Mouse (Mus musculus): Measurements from ENCODE around the gene Serpinb1a. TPM values are rescaled to one million over a fixed set of nuclear protein-coding genes. Genes with fewer than 3 reads are reported as not detected.
"Not testable (repeated sequence)": the region's sequence is repeated elsewhere in the genome, so short reads cannot be mapped to it uniquely, and the experiment has no call there.

The Serpinb1a gene
- polyA plus RNA-seq (2015; fragmentation: Nextera tagmentation; extraction: Ambion mirVana) = 238 and 273 TPM in 2 replicates

GRCm38 (mm10) chr13:32850668-32851404 lies at the start of gene Serpinb1a:
Gene Serpinb1a (minus strand): TSS chr13:32851185.
- Histone ChIP-seq H3K27me3 (replicated peaks; ENCODE audit: control insufficient read depth, insufficient read depth, low read length) (no peaks in the 10 kb centered on the region), H3K4me3 (ENCODE audit: low read length) (peak within 1 kb of the TSS; percentile 41), H3K9me3 (ENCODE audit: control insufficient read depth, low read length) (no peaks in the 10 kb centered on the region), H3K27ac (ENCODE audit: low read length) (peak within 1 kb of the TSS; percentile 99), H3K4me1 (ENCODE audit: control insufficient read depth, insufficient read depth, low read length) (peaks cover 26% of the 10 kb centered on the region), H3K4me2 (ENCODE audit: low read depth, low read length) (peak within 1 kb of the TSS; percentile 56), H3K9ac (ENCODE audit: low read depth, low read length) (peak within 1 kb of the TSS; percentile 29), H3K36me3 (ENCODE audit: control insufficient read depth, insufficient read depth, low read length) (0 out of 2 replicates have a peak, but pooled peaks cover 3% of the 10 kb centered on the region)
- ATAC-seq = peak; percentile 49
- WGBS = 37% methylated on average over 10 of the region's 10 CpGs

GRCm38 (mm10) chr13:32900639-32901038 lies 49.7 kb upstream of the Serpinb1a start:
- no peak overlapping the region for H3K4me3 ChIP-seq (ENCODE audit: low read length)
- no peaks in the 10 kb centered on the region for H3K4me1 ChIP-seq (ENCODE audit: control insufficient read depth, insufficient read depth, low read length)
- WGBS = 14% methylated on average over 2 of the region's 2 CpGs
- H3K9ac ChIP-seq (ENCODE audit: low read depth, low read length) = no peak overlapping the region
- ATAC-seq = 0 out of 2 replicates have a peak, but pooled peaks have one; percentile 55
- H3K9me3 ChIP-seq (ENCODE audit: control insufficient read depth, low read length) = no peaks in the 10 kb centered on the region
- no peaks in the 10 kb centered on the region for H3K27me3 ChIP-seq (replicated peaks; ENCODE audit: control insufficient read depth, insufficient read depth, low read length)
- no peak overlapping the region for H3K27ac ChIP-seq (ENCODE audit: low read length)
- H3K36me3 ChIP-seq (ENCODE audit: control insufficient read depth, insufficient read depth, low read length) = no peaks in the 10 kb centered on the region
- H3K4me2 ChIP-seq (ENCODE audit: low read depth, low read length) = no peak overlapping the region

- not testable (repeated sequence) for H3K9me3 ChIP-seq (ENCODE audit: control insufficient read depth, low read length); H3K4me3 ChIP-seq (ENCODE audit: low read length); H3K27ac ChIP-seq (ENCODE audit: low read length); H3K4me1 ChIP-seq (ENCODE audit: control insufficient read depth, insufficient read depth, low read length); H3K9ac ChIP-seq (ENCODE audit: low read depth, low read length); H3K36me3 ChIP-seq (ENCODE audit: control insufficient read depth, insufficient read depth, low read length); H3K27me3 ChIP-seq (replicated peaks; ENCODE audit: control insufficient read depth, insufficient read depth, low read length); ATAC-seq; H3K4me2 ChIP-seq (ENCODE audit: low read depth, low read length)
- 89% methylated on average over 1 of the region's 2 CpGs for WGBS
Measured at GRCm38 (mm10) chr13:32899114-32899513, 48.1 kb upstream of the Serpinb1a start.

- Histone ChIP-seq H3K4me3 (ENCODE audit: low read length) (no peak within 1 kb of the TSS), H3K4me1 (ENCODE audit: control insufficient read depth, insufficient read depth, low read length) (no peaks in the 10 kb centered on the region), H3K36me3 (ENCODE audit: control insufficient read depth, insufficient read depth, low read length) (no peaks in the 10 kb centered on the region), H3K9me3 (ENCODE audit: control insufficient read depth, low read length) (no peaks in the 10 kb centered on the region), H3K9ac (ENCODE audit: low read depth, low read length) (no peak within 1 kb of the TSS), H3K27me3 (replicated peaks; ENCODE audit: control insufficient read depth, insufficient read depth, low read length) (no peaks in the 10 kb centered on the region), H3K4me2 (ENCODE audit: low read depth, low read length) (no peak within 1 kb of the TSS), H3K27ac (ENCODE audit: low read length) (no peak within 1 kb of the TSS)
- WGBS = 76% methylated on average over 2 of the region's 2 CpGs
- ATAC-seq = no peak
Measured at GRCm38 (mm10) chr13:32898111-32898510, 47.1 kb upstream of the Serpinb1a start, which contains the start of gene Serpinb1c. Gene Serpinb1c (minus strand): TSS chr13:32898211.

- Histone ChIP-seq H3K4me1 (ENCODE audit: control insufficient read depth, insufficient read depth, low read length) (no peaks in the 10 kb centered on the region), H3K4me3 (ENCODE audit: low read length) (no peak overlapping the region), H3K9me3 (ENCODE audit: control insufficient read depth, low read length) (no peaks in the 10 kb centered on the region), H3K9ac (ENCODE audit: low read depth, low read length) (no peak overlapping the region), H3K27me3 (replicated peaks; ENCODE audit: control insufficient read depth, insufficient read depth, low read length) (no peaks in the 10 kb centered on the region), H3K36me3 (ENCODE audit: control insufficient read depth, insufficient read depth, low read length) (no peaks in the 10 kb centered on the region), H3K27ac (ENCODE audit: low read length) (no peak overlapping the region), H3K4me2 (ENCODE audit: low read depth, low read length) (no peak overlapping the region)
- 78% methylated on average over 4 of the region's 4 CpGs for WGBS
- no peak for ATAC-seq
Measured at GRCm38 (mm10) chr13:32896931-32897330, 45.9 kb upstream of the Serpinb1a start.

- H3K4me2 ChIP-seq (ENCODE audit: low read depth, low read length) = no peak overlapping the region
- ATAC-seq = no peak
Measured at GRCm38 (mm10) chr13:32884755-32885154, 33.8 kb upstream of the Serpinb1a start.

GRCm38 (mm10) chr13:32873862-32874261 lies 22.9 kb upstream of the Serpinb1a start:
- WGBS = 73% methylated on average over 1 of the region's 1 CpGs
- ATAC-seq = no peak
- Histone ChIP-seq H3K9me3 (ENCODE audit: control insufficient read depth, low read length) (no peaks in the 10 kb centered on the region), H3K4me2 (ENCODE audit: low read depth, low read length) (no peak overlapping the region), H3K4me3 (ENCODE audit: low read length) (no peak overlapping the region), H3K36me3 (ENCODE audit: control insufficient read depth, insufficient read depth, low read length) (no peaks in the 10 kb centered on the region), H3K27me3 (replicated peaks; ENCODE audit: control insufficient read depth, insufficient read depth, low read length) (no peaks in the 10 kb centered on the region), H3K27ac (ENCODE audit: low read length) (no peak overlapping the region), H3K4me1 (ENCODE audit: control insufficient read depth, insufficient read depth, low read length) (no peaks in the 10 kb centered on the region), H3K9ac (ENCODE audit: low read depth, low read length) (no peak overlapping the region)

More at GRCm38 (mm10) chr13:32884755-32885154, 33.8 kb upstream of the Serpinb1a start:
- Histone ChIP-seq H3K9me3 (ENCODE audit: control insufficient read depth, low read length) (no peaks in the 10 kb centered on the region), H3K27ac (ENCODE audit: low read length) (no peak overlapping the region), H3K27me3 (replicated peaks; ENCODE audit: control insufficient read depth, insufficient read depth, low read length) (no peaks in the 10 kb centered on the region), H3K36me3 (ENCODE audit: control insufficient read depth, insufficient read depth, low read length) (no peaks in the 10 kb centered on the region), H3K4me3 (ENCODE audit: low read length) (no peak overlapping the region), H3K4me1 (ENCODE audit: control insufficient read depth, insufficient read depth, low read length) (no peaks in the 10 kb centered on the region), H3K9ac (ENCODE audit: low read depth, low read length) (no peak overlapping the region)

- no peak overlapping the region for H3K27ac ChIP-seq (ENCODE audit: low read length)
- H3K27me3 ChIP-seq (replicated peaks; ENCODE audit: control insufficient read depth, insufficient read depth, low read length) = no peaks in the 10 kb centered on the region
- no peaks in the 10 kb centered on the region for H3K9me3 ChIP-seq (ENCODE audit: control insufficient read depth, low read length)
- no peak overlapping the region for H3K4me3 ChIP-seq (ENCODE audit: low read length)
- no peak overlapping the region for H3K9ac ChIP-seq (ENCODE audit: low read depth, low read length)
- H3K4me2 ChIP-seq (ENCODE audit: low read depth, low read length) = no peak overlapping the region
- H3K4me1 ChIP-seq (ENCODE audit: control insufficient read depth, insufficient read depth, low read length) = no peaks in the 10 kb centered on the region
- ATAC-seq = no peak
- 64% methylated on average over 5 of the region's 5 CpGs for WGBS
- no peaks in the 10 kb centered on the region for H3K36me3 ChIP-seq (ENCODE audit: control insufficient read depth, insufficient read depth, low read length)
Measured at GRCm38 (mm10) chr13:32868843-32869242, 17.9 kb upstream of the Serpinb1a start.

GRCm38 (mm10) chr13:32868233-32868632 lies 17.2 kb upstream of the Serpinb1a start:
- H3K9ac ChIP-seq (ENCODE audit: low read depth, low read length); H3K4me2 ChIP-seq (ENCODE audit: low read depth, low read length); H3K36me3 ChIP-seq (ENCODE audit: control insufficient read depth, insufficient read depth, low read length); H3K4me3 ChIP-seq (ENCODE audit: low read length); H3K27ac ChIP-seq (ENCODE audit: low read length); H3K9me3 ChIP-seq (ENCODE audit: control insufficient read depth, low read length); H3K27me3 ChIP-seq (replicated peaks; ENCODE audit: control insufficient read depth, insufficient read depth, low read length); H3K4me1 ChIP-seq (ENCODE audit: control insufficient read depth, insufficient read depth, low read length); ATAC-seq: not testable (repeated sequence)
- WGBS = 79% methylated on average over 4 of the region's 4 CpGs
